Mouse (Mus musculus): ENCODE measurements around the gene Gemin5. TPM values are rescaled to one million over a fixed set of nuclear protein-coding genes. Genes with fewer than 3 reads are reported as not detected.
"Not testable (repeated sequence)": the region's sequence is repeated elsewhere in the genome, so short reads cannot be mapped to it uniquely, and the experiment has no call there.

The Gemin5 gene
- polyA plus RNA-seq, 1 experiment: 3.5 TPM

- Histone ChIP-seq H3K27me3 (ENCODE audit: control insufficient read depth, insufficient read depth, low read length) (no peaks in the 10 kb centered on the region), H3K4me3 (ENCODE audit: low read depth, low read length) (no peak overlapping the region), H3K4me1 (ENCODE audit: control insufficient read depth, insufficient read depth, insufficient read length, low read length) (peaks cover 6% of the 10 kb centered on the region; the same call in 1 of the 2 replicates), H3K36me3 (ENCODE audit: control insufficient read depth, insufficient read depth, low read length) (peaks cover 11% of the 10 kb centered on the region), H3K27ac (ENCODE audit: insufficient read depth, low read depth, low read length) (peak overlapping the region; percentile 35; the same call in 1 of the 2 replicates)
- no peak for TF ChIP-seq CTCF (IDR thresholded peaks at IDR 0.05; ENCODE audit: extremely low read depth, insufficient read length, insufficient replicate concordance, low read depth, low read length)
- no peak for TF ChIP-seq POLR2A (IDR thresholded peaks at IDR 0.05; ENCODE audit: low read depth, low read length)
- WGBS: 50% methylated on average over 4 of the region's 4 CpGs
These were observed 25.7 kb upstream of the Gemin5 start for GRCm38 (mm10) chr11:58193860-58194520.

- H3K27me3 ChIP-seq (ENCODE audit: control insufficient read depth, insufficient read depth, low read length): no peaks in the 10 kb centered on the region
- WGBS: 58% methylated on average over 3 of the region's 3 CpGs
- H3K4me3 ChIP-seq (ENCODE audit: low read depth, low read length): no peak overlapping the region
- TF ChIP-seq POLR2A (IDR thresholded peaks at IDR 0.05; ENCODE audit: low read depth, low read length): no peak
- TF ChIP-seq CTCF (IDR thresholded peaks at IDR 0.05; ENCODE audit: extremely low read depth, insufficient read length, insufficient replicate concordance, low read depth, low read length): no peak
- H3K36me3 ChIP-seq (ENCODE audit: control insufficient read depth, insufficient read depth, low read length): peaks cover 17% of the 10 kb centered on the region
- H3K4me1 ChIP-seq (ENCODE audit: control insufficient read depth, insufficient read depth, insufficient read length, low read length): peaks cover 3% of the 10 kb centered on the region; the same call in 1 of the 2 replicates
- H3K27ac ChIP-seq (ENCODE audit: insufficient read depth, low read depth, low read length): peak overlapping the region; percentile 35; the same call in 1 of the 2 replicates
These were observed 25.0 kb upstream of the Gemin5 start for GRCm38 (mm10) chr11:58193326-58193725.

- WGBS: 90% methylated on average over 6 of the region's 6 CpGs
- Histone ChIP-seq H3K36me3 (ENCODE audit: control insufficient read depth, insufficient read depth, low read length) (peaks cover 26% of the 10 kb centered on the region), H3K4me3 (ENCODE audit: low read depth, low read length) (no peak overlapping the region), H3K27ac (ENCODE audit: insufficient read depth, low read depth, low read length) (no peak overlapping the region), H3K27me3 (ENCODE audit: control insufficient read depth, insufficient read depth, low read length) (no peaks in the 10 kb centered on the region), H3K4me1 (ENCODE audit: control insufficient read depth, insufficient read depth, insufficient read length, low read length) (peaks cover 5% of the 10 kb centered on the region; the same call in 1 of the 2 replicates)
- TF ChIP-seq CTCF (IDR thresholded peaks at IDR 0.05; ENCODE audit: extremely low read depth, insufficient read length, insufficient replicate concordance, low read depth, low read length): no peak
- no peak for TF ChIP-seq POLR2A (IDR thresholded peaks at IDR 0.05; ENCODE audit: low read depth, low read length)
These were observed 21.3 kb upstream of the Gemin5 start for GRCm38 (mm10) chr11:58189675-58190074.

- no peaks in the 10 kb centered on the region for H3K27me3 ChIP-seq (ENCODE audit: control insufficient read depth, insufficient read depth, low read length)
- peaks cover 7% of the 10 kb centered on the region; the same call in 1 of the 2 replicates for H3K4me1 ChIP-seq (ENCODE audit: control insufficient read depth, insufficient read depth, insufficient read length, low read length)
- peaks cover 11% of the 10 kb centered on the region for H3K36me3 ChIP-seq (ENCODE audit: control insufficient read depth, insufficient read depth, low read length)
- peak overlapping the region; percentile 50 for H3K4me3 ChIP-seq (ENCODE audit: low read depth, low read length)
- TF ChIP-seq CTCF (IDR thresholded peaks at IDR 0.05; ENCODE audit: extremely low read depth, insufficient read length, insufficient replicate concordance, low read depth, low read length) (no peak), POLR2A (IDR thresholded peaks at IDR 0.05; ENCODE audit: low read depth, low read length) (no peak; the same call in 1 of the 2 replicates)
- peak overlapping the region; percentile 93 for H3K27ac ChIP-seq (ENCODE audit: insufficient read depth, low read depth, low read length)
- WGBS: 7% methylated on average over 3 of the region's 3 CpGs
These were observed 15.2 kb upstream of the Gemin5 start for GRCm38 (mm10) chr11:58183579-58183978.

GRCm38 (mm10) chr11:58180756-58181155, 12.4 kb upstream of the Gemin5 start:
- Histone ChIP-seq H3K4me3 (ENCODE audit: low read depth, low read length) (no peak overlapping the region), H3K4me1 (ENCODE audit: control insufficient read depth, insufficient read depth, insufficient read length, low read length) (peaks cover 7% of the 10 kb centered on the region; the same call in 1 of the 2 replicates), H3K27ac (ENCODE audit: insufficient read depth, low read depth, low read length) (no peak overlapping the region), H3K36me3 (ENCODE audit: control insufficient read depth, insufficient read depth, low read length) (peaks cover 21% of the 10 kb centered on the region), H3K27me3 (ENCODE audit: control insufficient read depth, insufficient read depth, low read length) (no peaks in the 10 kb centered on the region)
- 84% methylated on average over 7 of the region's 7 CpGs for WGBS
- TF ChIP-seq POLR2A (IDR thresholded peaks at IDR 0.05; ENCODE audit: low read depth, low read length): no peak
- TF ChIP-seq CTCF (IDR thresholded peaks at IDR 0.05; ENCODE audit: extremely low read depth, insufficient read length, insufficient replicate concordance, low read depth, low read length): no peak

- H3K4me1 ChIP-seq (ENCODE audit: control insufficient read depth, insufficient read depth, insufficient read length, low read length); H3K27ac ChIP-seq (ENCODE audit: insufficient read depth, low read depth, low read length); H3K4me3 ChIP-seq (ENCODE audit: low read depth, low read length); H3K27me3 ChIP-seq (ENCODE audit: control insufficient read depth, insufficient read depth, low read length): not testable (repeated sequence)
- 90% methylated on average over 6 of the region's 6 CpGs for WGBS
- H3K36me3 ChIP-seq (ENCODE audit: control insufficient read depth, insufficient read depth, low read length): peaks cover 27% of the 10 kb centered on the region
These were observed 11.6 kb upstream of the Gemin5 start for GRCm38 (mm10) chr11:58179986-58180385.

GRCm38 (mm10) chr11:58179563-58179962, 11.2 kb upstream of the Gemin5 start:
- TF ChIP-seq POLR2A (IDR thresholded peaks at IDR 0.05; ENCODE audit: low read depth, low read length): no peak
- TF ChIP-seq CTCF (IDR thresholded peaks at IDR 0.05; ENCODE audit: extremely low read depth, insufficient read length, insufficient replicate concordance, low read depth, low read length): 0 out of 2 replicates have a peak, but pooled peaks have one; percentile 5
- Histone ChIP-seq H3K36me3 (ENCODE audit: control insufficient read depth, insufficient read depth, low read length) (peaks cover 29% of the 10 kb centered on the region), H3K27me3 (ENCODE audit: control insufficient read depth, insufficient read depth, low read length) (no peaks in the 10 kb centered on the region), H3K27ac (ENCODE audit: insufficient read depth, low read depth, low read length) (no peak overlapping the region), H3K4me3 (ENCODE audit: low read depth, low read length) (no peak overlapping the region), H3K4me1 (ENCODE audit: control insufficient read depth, insufficient read depth, insufficient read length, low read length) (peaks cover 5% of the 10 kb centered on the region; the same call in 1 of the 2 replicates)
- 15% methylated on average over 3 of the region's 3 CpGs for WGBS

All from small intestine, adult 2 months (tissue).